Mouse (Mus musculus): ENCODE measurements at regions not wholly inside any gene's neighbourhood (a gene's known extent, or its start where the extent isn't known, plus 50 kb on each side); places are given as distances from the start of the nearest gene placed in this dataset.

DNA sequence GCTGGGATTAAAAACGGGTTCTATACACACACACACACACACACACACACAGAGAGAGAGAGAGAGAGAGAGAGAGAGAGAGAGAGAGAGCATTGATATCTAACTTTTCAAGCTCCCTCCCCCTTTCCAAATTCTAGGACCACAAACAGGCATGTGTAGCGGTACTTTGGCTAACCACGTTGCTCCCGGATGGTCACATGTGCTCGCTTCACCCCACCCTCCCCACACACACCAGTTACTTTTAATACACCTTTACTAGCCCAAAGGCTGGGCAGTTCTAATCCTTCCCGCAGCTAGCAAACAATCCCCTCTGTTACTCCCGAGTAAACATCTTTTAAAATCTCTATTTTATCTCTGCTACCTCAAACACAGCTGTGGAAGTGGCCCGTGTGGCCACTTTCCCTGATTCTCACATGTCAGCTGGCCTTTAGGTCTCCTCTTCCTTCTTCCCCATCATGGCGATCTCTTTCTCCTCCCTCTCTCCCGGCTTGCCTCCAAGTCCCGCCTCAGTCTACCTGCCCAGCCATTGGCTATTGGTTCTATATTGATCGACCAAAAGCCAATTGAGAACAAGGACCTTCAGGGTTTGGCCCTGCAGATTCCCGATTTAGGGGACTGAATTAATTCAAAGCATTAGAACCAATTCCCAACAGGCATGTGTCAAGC lies 62.7 kb upstream of the Jade1 start:
- Histone ChIP-seq H3ac (ENCODE audit: control insufficient read depth, insufficient read length, low read depth) (no peak overlapping the region), H3K27me3 (ENCODE audit: control insufficient read depth, insufficient read depth, insufficient read length) (no peaks in the 10 kb centered on the region), H3K36me3 (ENCODE audit: control insufficient read depth, insufficient read depth) (no peaks in the 10 kb centered on the region), H3K4me3 (ENCODE audit: insufficient read depth, poor library complexity, severe bottlenecking) (no peak overlapping the region), H3K79me3 (ENCODE audit: low read depth) (no peaks in the 10 kb centered on the region), H3K79me2 (ENCODE audit: control insufficient read depth, insufficient read depth) (no peaks in the 10 kb centered on the region)
- no peak for TF ChIP-seq MAX (IDR thresholded peaks at IDR 0.05)
- no peak for TF ChIP-seq FOSL1 (IDR thresholded peaks at IDR 0.05; ENCODE audit: insufficient read depth, low read length, poor library complexity, severe bottlenecking)

DNA sequence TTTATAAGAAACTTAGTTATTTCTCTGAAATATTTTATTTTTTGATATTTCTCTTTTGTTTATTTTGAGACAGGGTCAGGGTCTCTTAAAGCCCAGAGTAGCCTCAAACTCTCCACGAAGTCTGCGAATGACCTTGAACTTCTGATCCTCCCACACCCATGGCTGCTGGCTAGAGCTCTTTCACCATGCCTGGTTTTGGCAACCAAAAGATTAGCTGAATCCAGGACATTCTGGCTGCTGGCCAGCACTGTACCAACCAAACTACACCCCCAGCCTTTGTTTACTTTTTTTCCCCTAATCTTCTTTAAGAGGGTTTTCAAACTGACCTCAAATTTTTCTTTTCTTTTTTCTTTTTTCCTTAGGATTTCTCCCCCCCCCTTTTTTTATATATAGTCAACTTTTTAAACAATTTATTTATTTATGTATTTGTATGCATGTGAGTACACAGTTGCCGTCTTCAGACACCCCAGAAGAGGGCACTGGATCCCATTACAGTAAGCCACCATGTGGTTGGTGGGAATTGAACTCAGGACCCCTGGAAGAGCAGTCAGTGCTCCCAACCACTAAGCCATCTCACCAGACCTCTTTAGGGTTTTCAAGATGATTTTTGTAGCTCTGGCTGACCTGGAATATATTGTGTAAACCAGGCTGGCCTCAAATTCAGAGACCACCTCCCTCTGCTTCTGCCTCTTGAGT lies 63.4 kb upstream of the Jade1 start:
- no peak overlapping the region for H3ac ChIP-seq (ENCODE audit: control insufficient read depth, insufficient read length, low read depth)
- TF ChIP-seq MYOD1 (IDR thresholded peaks at IDR 0.05; ENCODE audit: control insufficient read depth, insufficient read length, low read depth) (no peak), USF1 (IDR thresholded peaks at IDR 0.05; ENCODE audit: low read depth) (no peak), FOSL1 (IDR thresholded peaks at IDR 0.05; ENCODE audit: insufficient read depth, low read length, poor library complexity, severe bottlenecking) (no peak), CEBPB (IDR thresholded peaks at IDR 0.05; ENCODE audit: low read depth) (no peak), MYOG (IDR thresholded peaks at IDR 0.05; ENCODE audit: control insufficient read depth, extremely low read depth, insufficient read length) (no peak)
- H3K4me3 ChIP-seq (ENCODE audit: insufficient read depth, poor library complexity, severe bottlenecking) = no peak overlapping the region
- no peaks in the 10 kb centered on the region for H3K79me2 ChIP-seq (ENCODE audit: control insufficient read depth, insufficient read depth)
- no peaks in the 10 kb centered on the region for H3K27me3 ChIP-seq (ENCODE audit: control insufficient read depth, insufficient read depth, insufficient read length)
- no peaks in the 10 kb centered on the region for H3K36me3 ChIP-seq (ENCODE audit: control insufficient read depth, insufficient read depth)
- H3K79me3 ChIP-seq (ENCODE audit: low read depth) = no peaks in the 10 kb centered on the region

DNA sequence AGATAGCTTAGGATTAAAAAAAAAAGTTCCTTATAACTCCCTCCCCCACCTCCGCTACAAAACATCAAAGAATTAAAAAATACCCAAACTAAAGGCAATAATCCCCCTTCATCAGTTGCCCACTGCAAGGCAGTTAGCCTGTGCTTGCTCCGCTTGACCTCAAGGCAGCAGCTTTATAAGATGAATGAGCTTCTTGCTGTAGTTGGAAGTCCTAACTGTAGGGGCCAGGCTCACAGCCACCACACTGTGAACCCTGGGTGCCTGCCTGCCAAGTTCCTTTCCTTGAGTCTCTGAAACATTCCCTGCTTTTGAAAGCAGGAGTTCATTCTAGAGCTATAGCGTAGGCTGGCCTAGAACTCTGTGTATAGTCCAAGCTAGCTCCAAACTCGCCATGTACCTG lies 64.3 kb upstream of the Jade1 start:
- TF ChIP-seq USF1 (IDR thresholded peaks at IDR 0.05; ENCODE audit: low read depth) = no peak
- Histone ChIP-seq H3K36me3 (ENCODE audit: control insufficient read depth, insufficient read depth) (no peaks in the 10 kb centered on the region), H3K27me3 (ENCODE audit: control insufficient read depth, insufficient read depth, insufficient read length) (no peaks in the 10 kb centered on the region)

DNA sequence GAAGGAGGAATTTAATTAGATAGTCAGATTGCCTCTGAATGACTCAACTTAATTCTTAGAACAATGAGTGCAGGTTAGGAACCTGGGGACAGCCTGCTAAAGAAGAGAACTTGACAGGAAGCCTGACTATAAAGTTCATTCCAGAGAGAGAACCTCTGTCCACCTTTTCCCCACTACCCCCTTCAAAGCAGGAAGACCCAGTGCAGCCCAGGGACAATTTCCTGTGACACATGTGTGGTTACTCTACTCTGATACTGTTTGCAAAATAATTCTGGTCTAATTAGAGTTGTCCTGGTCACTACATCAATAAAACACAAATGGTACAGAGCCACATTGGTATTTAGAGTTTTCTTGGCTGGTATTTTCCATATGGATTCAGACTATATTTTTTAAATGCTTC lies 65.5 kb upstream of the Jade1 start:
- H3K79me2 ChIP-seq (ENCODE audit: control insufficient read depth, insufficient read depth) = no peaks in the 10 kb centered on the region
- TF ChIP-seq FOSL1 (IDR thresholded peaks at IDR 0.05; ENCODE audit: insufficient read depth, low read length, poor library complexity, severe bottlenecking) (no peak), MYOD1 (IDR thresholded peaks at IDR 0.05; ENCODE audit: control insufficient read depth, insufficient read length, low read depth) (no peak), USF1 (IDR thresholded peaks at IDR 0.05; ENCODE audit: low read depth) (no peak), CEBPB (IDR thresholded peaks at IDR 0.05; ENCODE audit: low read depth) (no peak), CTCF (IDR thresholded peaks at IDR 0.05; ENCODE audit: control insufficient read depth, insufficient read depth, insufficient read length) (no peak), MYOG (IDR thresholded peaks at IDR 0.05; ENCODE audit: control insufficient read depth, extremely low read depth, insufficient read length) (no peak), MAX (IDR thresholded peaks at IDR 0.05) (no peak)

More for the DNA sequence above, 64.3 kb upstream of the Jade1 start:
- no peak overlapping the region for H3ac ChIP-seq (ENCODE audit: control insufficient read depth, insufficient read length, low read depth)
- H3K79me3 ChIP-seq (ENCODE audit: low read depth) = no peaks in the 10 kb centered on the region
- no peaks in the 10 kb centered on the region for H3K79me2 ChIP-seq (ENCODE audit: control insufficient read depth, insufficient read depth)
- no peak overlapping the region for H3K4me3 ChIP-seq (ENCODE audit: insufficient read depth, poor library complexity, severe bottlenecking)

DNA sequence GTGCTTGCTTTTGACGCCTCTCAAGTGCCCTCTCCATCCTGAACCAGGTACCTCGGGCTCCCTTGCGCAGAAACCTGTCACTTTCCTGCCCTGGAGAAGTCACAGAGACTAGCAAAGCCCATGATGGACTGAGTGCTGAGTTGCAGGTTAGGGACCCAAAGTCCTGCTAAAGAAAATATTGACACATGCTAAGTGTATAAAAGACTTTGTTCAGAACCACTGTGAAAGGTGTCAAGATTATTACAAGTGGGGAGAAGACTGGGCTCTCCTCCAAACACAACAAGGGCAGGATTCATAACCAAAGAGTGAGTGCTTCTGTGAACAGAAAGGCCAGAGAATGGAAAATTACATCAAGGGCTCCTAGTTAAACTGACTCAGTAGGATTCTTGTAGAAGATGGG lies 66.0 kb upstream of the Jade1 start:
- Histone ChIP-seq H3K4me3 (ENCODE audit: insufficient read depth, poor library complexity, severe bottlenecking) (no peak overlapping the region), H3ac (ENCODE audit: control insufficient read depth, insufficient read length, low read depth) (no peak overlapping the region), H3K36me3 (ENCODE audit: control insufficient read depth, insufficient read depth) (no peaks in the 10 kb centered on the region), H3K27me3 (ENCODE audit: control insufficient read depth, insufficient read depth, insufficient read length) (no peaks in the 10 kb centered on the region), H3K79me2 (ENCODE audit: control insufficient read depth, insufficient read depth) (no peaks in the 10 kb centered on the region), H3K79me3 (ENCODE audit: low read depth) (no peaks in the 10 kb centered on the region)
- TF ChIP-seq MYOG (IDR thresholded peaks at IDR 0.05; ENCODE audit: control insufficient read depth, extremely low read depth, insufficient read length) (no peak), USF1 (IDR thresholded peaks at IDR 0.05; ENCODE audit: low read depth) (no peak), MAX (IDR thresholded peaks at IDR 0.05) (no peak), MYOD1 (IDR thresholded peaks at IDR 0.05; ENCODE audit: control insufficient read depth, insufficient read length, low read depth) (no peak), CEBPB (IDR thresholded peaks at IDR 0.05; ENCODE audit: low read depth) (no peak), FOSL1 (IDR thresholded peaks at IDR 0.05; ENCODE audit: insufficient read depth, low read length, poor library complexity, severe bottlenecking) (no peak), CTCF (IDR thresholded peaks at IDR 0.05; ENCODE audit: control insufficient read depth, insufficient read depth, insufficient read length) (no peak)

More for the DNA sequence above, 65.5 kb upstream of the Jade1 start:
- no peaks in the 10 kb centered on the region for H3K27me3 ChIP-seq (ENCODE audit: control insufficient read depth, insufficient read depth, insufficient read length)
- no peaks in the 10 kb centered on the region for H3K79me3 ChIP-seq (ENCODE audit: low read depth)
- H3K36me3 ChIP-seq (ENCODE audit: control insufficient read depth, insufficient read depth) = no peaks in the 10 kb centered on the region
- no peak overlapping the region for H3K4me3 ChIP-seq (ENCODE audit: insufficient read depth, poor library complexity, severe bottlenecking)
- no peak overlapping the region for H3ac ChIP-seq (ENCODE audit: control insufficient read depth, insufficient read length, low read depth)

DNA sequence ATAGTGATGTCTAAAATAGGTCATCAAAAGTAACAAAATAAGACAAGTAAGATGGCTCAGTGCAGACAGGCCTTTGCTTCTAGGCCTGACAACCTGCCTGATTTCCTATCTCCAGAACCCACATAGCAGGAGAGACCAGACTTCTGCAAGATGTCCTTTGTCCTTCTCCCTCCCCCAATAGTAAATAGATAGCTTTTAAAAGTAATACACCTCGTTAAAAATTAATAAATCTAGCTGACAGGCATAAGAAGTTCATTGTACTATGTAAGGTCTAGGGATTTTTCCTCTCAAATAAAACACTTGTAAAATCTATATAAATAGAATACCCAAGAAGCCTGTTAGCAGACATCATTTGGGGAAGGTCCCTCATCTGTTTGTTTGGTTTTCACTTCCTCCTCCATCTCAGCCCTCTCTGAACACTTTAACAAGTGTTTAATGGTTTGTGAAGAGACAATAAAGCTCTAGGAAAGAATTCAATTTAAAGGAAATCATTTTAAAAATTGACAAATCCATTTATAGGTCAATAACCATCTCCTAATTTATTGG lies 67.2 kb upstream of the Jade1 start:
- Histone ChIP-seq H3K79me2 (ENCODE audit: control insufficient read depth, insufficient read depth) (no peaks in the 10 kb centered on the region), H3K4me3 (ENCODE audit: insufficient read depth, poor library complexity, severe bottlenecking) (no peak overlapping the region), H3K27me3 (ENCODE audit: control insufficient read depth, insufficient read depth, insufficient read length) (no peaks in the 10 kb centered on the region), H3ac (ENCODE audit: control insufficient read depth, insufficient read length, low read depth) (no peak overlapping the region), H3K79me3 (ENCODE audit: low read depth) (no peaks in the 10 kb centered on the region), H3K36me3 (ENCODE audit: control insufficient read depth, insufficient read depth) (no peaks in the 10 kb centered on the region)
- TF ChIP-seq FOSL1 (IDR thresholded peaks at IDR 0.05; ENCODE audit: insufficient read depth, low read length, poor library complexity, severe bottlenecking) = no peak
- no peak for TF ChIP-seq USF1 (IDR thresholded peaks at IDR 0.05; ENCODE audit: low read depth)
- no peak for TF ChIP-seq CEBPB (IDR thresholded peaks at IDR 0.05; ENCODE audit: low read depth)
- no peak for TF ChIP-seq MYOG (IDR thresholded peaks at IDR 0.05; ENCODE audit: control insufficient read depth, extremely low read depth, insufficient read length)
- TF ChIP-seq MAX (IDR thresholded peaks at IDR 0.05) = no peak
- no peak for TF ChIP-seq CTCF (IDR thresholded peaks at IDR 0.05; ENCODE audit: control insufficient read depth, insufficient read depth, insufficient read length)

Measured in C2C12 (cell line).